Mouse (Mus musculus) kidney, adult 11 months (tissue): ENCODE data around the gene Mgat4a.
A peak's percentile ranks its signal among the peaks of the same experiment; 100 is the strongest.

ENCODE experiments used
- DNase-seq: peaks from one replicate; pipeline ENCODE4 v3.0.0; 2022

Gene Mgat4a

GRCm38 (mm10) chr1:37540810-37541658 is at the start of gene Mgat4a:
Mgat4a (minus strand) TSS chr1:37541016.
- DNase-seq, result peak; percentile 84

GRCm38 (mm10) chr1:37585809-37586480 is 45.1 kb upstream of the Mgat4a start:
- no peak for DNase-seq

GRCm38 (mm10) chr1:37583795-37584464 is 43.1 kb upstream of the Mgat4a start:
- DNase-seq, result no peak

GRCm38 (mm10) chr1:37583167-37583566 is 42.4 kb upstream of the Mgat4a start:
- DNase-seq, result no peak

- no peak for DNase-seq
These were observed 38.9 kb upstream of the Mgat4a start for GRCm38 (mm10) chr1:37579686-37580085.

- DNase-seq, result no peak
These were observed 31.9 kb upstream of the Mgat4a start for GRCm38 (mm10) chr1:37572528-37573272.

- no peak for DNase-seq
These were observed 27.6 kb upstream of the Mgat4a start for GRCm38 (mm10) chr1:37568379-37568778.

GRCm38 (mm10) chr1:37566754-37567153 is 25.9 kb upstream of the Mgat4a start:
- no peak for DNase-seq

- no peak for DNase-seq
These were observed 25.5 kb upstream of the Mgat4a start for GRCm38 (mm10) chr1:37566344-37566743.

- no peak for DNase-seq
These were observed 24.6 kb upstream of the Mgat4a start for GRCm38 (mm10) chr1:37565396-37565795.

- no peak for DNase-seq
These were observed 21.1 kb upstream of the Mgat4a start for GRCm38 (mm10) chr1:37561955-37562354.

- DNase-seq, result no peak
These were observed 19.5 kb upstream of the Mgat4a start for GRCm38 (mm10) chr1:37560356-37560755.

GRCm38 (mm10) chr1:37551986-37552385 is 11.2 kb upstream of the Mgat4a start:
- no peak for DNase-seq

GRCm38 (mm10) chr1:37549501-37549900 is 8.7 kb upstream of the Mgat4a start:
- DNase-seq, result no peak

- DNase-seq, result no peak
These were observed 5.7 kb upstream of the Mgat4a start for GRCm38 (mm10) chr1:37546398-37547051.

- DNase-seq, result no peak
These were observed 3.4 kb upstream of the Mgat4a start for GRCm38 (mm10) chr1:37544251-37544650.

GRCm38 (mm10) chr1:37543057-37543456 is 2.2 kb upstream of the Mgat4a start:
- DNase-seq, result no peak

GRCm38 (mm10) chr1:37539968-37540809 is 627 bp downstream of the Mgat4a start:
- no peak for DNase-seq

- no peak for DNase-seq
These were observed 6.2 kb downstream of the Mgat4a start for GRCm38 (mm10) chr1:37534532-37535108.

- DNase-seq, result no peak
These were observed 7.6 kb downstream of the Mgat4a start for GRCm38 (mm10) chr1:37533181-37533580.

- no peak for DNase-seq
These were observed 8.3 kb downstream of the Mgat4a start for GRCm38 (mm10) chr1:37532533-37532840.
